Mouse (Mus musculus): ENCODE data around the gene Kcnj8.

Gene Kcnj8

GRCm38 (mm10) chr6:142571055-142571618 lies at the start of gene Kcnj8:
Gene Kcnj8 (minus strand): TSS chr6:142571614.
- peak; percentile 36 for DNase-seq (ENCODE audit: low spot score)

- DNase-seq (ENCODE audit: low spot score) = no peak
These were observed 45.2 kb upstream of the Kcnj8 start for GRCm38 (mm10) chr6:142616659-142617058.

GRCm38 (mm10) chr6:142614324-142614723 lies 42.9 kb upstream of the Kcnj8 start:
- DNase-seq (ENCODE audit: low spot score) = no peak

- no peak for DNase-seq (ENCODE audit: low spot score)
These were observed 41.0 kb upstream of the Kcnj8 start for GRCm38 (mm10) chr6:142612366-142612765.

GRCm38 (mm10) chr6:142609401-142610373 lies 38.3 kb upstream of the Kcnj8 start:
- DNase-seq (ENCODE audit: low spot score) = no peak

GRCm38 (mm10) chr6:142607080-142607479 lies 35.7 kb upstream of the Kcnj8 start:
- DNase-seq (ENCODE audit: low spot score) = no peak

- no peak for DNase-seq (ENCODE audit: low spot score)
These were observed 31.4 kb upstream of the Kcnj8 start for GRCm38 (mm10) chr6:142602772-142603171.

- DNase-seq (ENCODE audit: low spot score) = no peak
These were observed 7.4 kb upstream of the Kcnj8 start for GRCm38 (mm10) chr6:142578831-142579230.

- no peak for DNase-seq (ENCODE audit: low spot score)
These were observed 6.4 kb upstream of the Kcnj8 start for GRCm38 (mm10) chr6:142577801-142578200.

- no peak for DNase-seq (ENCODE audit: low spot score)
These were observed 1.5 kb upstream of the Kcnj8 start for GRCm38 (mm10) chr6:142572876-142573275.

GRCm38 (mm10) chr6:142571629-142572360 lies 381 bp upstream of the Kcnj8 start:
- peak; percentile 20 for DNase-seq (ENCODE audit: low spot score)

GRCm38 (mm10) chr6:142570046-142570770 lies 1.2 kb downstream of the Kcnj8 start:
- no peak for DNase-seq (ENCODE audit: low spot score)

- DNase-seq (ENCODE audit: low spot score) = no peak
These were observed 2.6 kb downstream of the Kcnj8 start for GRCm38 (mm10) chr6:142568713-142569357.

- no peak for DNase-seq (ENCODE audit: low spot score)
These were observed 4.0 kb downstream of the Kcnj8 start for GRCm38 (mm10) chr6:142567452-142567851.

- no peak for DNase-seq (ENCODE audit: low spot score)
These were observed 6.7 kb downstream of the Kcnj8 start for GRCm38 (mm10) chr6:142564746-142565145.

GRCm38 (mm10) chr6:142561151-142561550 lies 10.3 kb downstream of the Kcnj8 start:
- no peak for DNase-seq (ENCODE audit: low spot score)

- no peak for DNase-seq (ENCODE audit: low spot score)
These were observed 12.4 kb downstream of the Kcnj8 start for GRCm38 (mm10) chr6:142558772-142559679.

- no peak for DNase-seq (ENCODE audit: low spot score)
These were observed 13.3 kb downstream of the Kcnj8 start for GRCm38 (mm10) chr6:142558076-142558475.

GRCm38 (mm10) chr6:142555988-142556387 lies 15.4 kb downstream of the Kcnj8 start:
- DNase-seq (ENCODE audit: low spot score) = no peak

GRCm38 (mm10) chr6:142551482-142551881 lies 19.9 kb downstream of the Kcnj8 start:
- no peak for DNase-seq (ENCODE audit: low spot score)
